Mouse (Mus musculus) bone marrow macrophage, adult 2 months (primary cell): Measurements from ENCODE around the gene Asb15. TPM values are rescaled to one million over a fixed set of nuclear protein-coding genes. Genes with fewer than 3 reads are reported as not detected.

Source experiments
- H3K27ac ChIP-seq: 2 replicates; pipeline ENCODE4 v1.5.1; 2012; ENCODE audit warnings: low read depth, low read length; ENCODE audit not compliant: insufficient read depth
- H3K4me1 ChIP-seq: 2 replicates; pipeline ENCODE4 v1.6.1; 2012; ENCODE audit warnings: low read length; ENCODE audit not compliant: control insufficient read depth, insufficient read depth
- H3K4me3 ChIP-seq: 2 replicates; pipeline ENCODE4 v1.5.1; 2012; ENCODE audit warnings: mild to moderate bottlenecking, low read length, moderate library complexity; ENCODE audit not compliant: insufficient read depth
- CTCF ChIP-seq: IDR thresholded peaks from 2 replicates; pipeline ENCODE4 v1.5.1; 2012; ENCODE audit warnings: low read depth, mild to moderate bottlenecking, low read length, moderate library complexity
- POLR2A ChIP-seq: IDR thresholded peaks from 2 replicates; pipeline ENCODE4 v1.6.1; 2012; ENCODE audit warnings: mild to moderate bottlenecking, low read depth, low read length, borderline replicate concordance
- polyA plus RNA-seq: library from polyadenylated mRNA; stranded (reverse); fragments of >200 nt; gene quantifications from 2 replicates; pipeline ENCODE4 v1.2.4, GENCODE M21; 2012; ENCODE audit not compliant: missing spikeins, insufficient read depth, insufficient read length

Gene Asb15
- polyA plus RNA-seq, 1 experiment = not detected

DNA sequence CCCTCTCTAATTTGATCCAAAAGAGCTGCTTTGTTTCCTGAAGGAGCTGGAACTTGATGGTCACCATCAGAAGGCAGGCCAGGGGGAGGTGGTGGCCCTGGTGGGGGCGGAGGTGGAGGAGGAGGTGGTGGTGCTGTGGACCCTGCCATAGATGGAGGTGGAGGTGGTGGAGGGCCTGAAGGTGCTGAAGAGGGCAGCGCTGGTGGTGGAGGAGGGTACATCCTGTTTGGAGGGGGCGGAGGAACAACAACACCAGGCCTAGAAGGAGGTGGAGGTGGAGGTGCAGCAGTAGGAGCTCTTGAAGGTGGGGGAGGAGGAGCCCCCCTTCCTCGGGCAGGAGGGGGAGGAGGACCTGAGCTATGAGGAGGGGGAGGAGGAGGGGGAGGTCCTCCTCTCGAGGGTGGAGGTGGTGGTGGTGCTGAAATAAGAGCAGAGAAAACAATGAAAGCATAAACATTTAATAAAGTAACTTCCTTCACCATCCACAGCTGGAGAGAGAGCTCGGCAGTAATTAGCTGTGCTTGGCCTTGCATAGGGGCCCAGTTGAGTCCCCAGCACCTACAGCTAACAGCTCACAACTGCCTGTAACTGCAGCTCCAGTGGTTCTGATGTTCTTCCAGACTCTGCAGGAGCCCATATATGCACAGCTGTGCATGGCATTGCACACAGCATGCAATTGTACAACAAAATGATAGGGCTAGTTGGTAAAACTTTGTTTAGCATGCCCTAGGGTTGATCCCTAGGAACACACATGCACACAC is 91.5 kb downstream of the Asb15 start:
- H3K4me3 ChIP-seq = no peak overlapping the region
- H3K27ac ChIP-seq = no peak overlapping the region
- TF ChIP-seq CTCF (no peak), POLR2A (no peak)
- H3K4me1 ChIP-seq = no peaks in the 10 kb centered on the region

DNA sequence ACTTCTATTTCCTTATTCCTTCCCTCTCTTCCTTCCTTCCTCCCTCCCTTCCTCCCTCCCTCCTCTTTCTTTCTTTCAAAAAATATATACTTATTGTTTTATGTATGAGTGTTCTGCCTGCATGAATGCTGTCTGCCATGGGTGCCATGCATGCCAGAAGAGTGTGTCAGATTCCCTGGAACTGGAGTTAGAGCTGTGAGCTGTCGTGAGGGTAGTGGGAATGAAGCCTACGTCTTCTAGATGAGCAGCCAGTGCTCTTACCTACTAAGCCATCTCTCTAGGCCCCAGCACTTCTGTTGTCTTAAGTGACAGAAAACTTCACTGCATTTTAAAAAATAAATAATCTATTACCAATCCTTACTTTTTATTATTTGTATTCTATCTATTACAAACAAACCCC is 93.0 kb downstream of the Asb15 start:
- H3K4me1 ChIP-seq = no peaks in the 10 kb centered on the region
- TF ChIP-seq POLR2A = no peak
- no peak for TF ChIP-seq CTCF
- no peak overlapping the region for H3K27ac ChIP-seq
- H3K4me3 ChIP-seq = no peak overlapping the region

DNA sequence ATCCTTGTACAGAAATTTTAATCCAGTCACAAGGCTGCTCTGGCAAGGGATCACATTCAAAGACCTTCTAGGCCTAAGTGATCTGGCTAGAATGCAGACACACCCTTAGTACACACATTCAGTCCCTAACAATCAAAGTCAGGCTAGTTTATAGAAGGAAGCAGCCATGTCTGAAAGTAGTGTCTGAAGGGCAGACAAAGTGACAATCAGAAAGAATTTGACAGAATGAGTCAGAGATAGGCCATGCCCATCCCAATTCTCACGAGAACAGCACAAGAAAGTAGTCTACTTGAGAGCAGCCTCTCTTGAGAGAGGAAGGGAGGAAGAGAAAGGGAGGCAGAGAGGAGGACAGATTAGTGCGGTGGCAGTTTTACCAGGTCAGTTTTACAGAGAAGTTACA is 94.2 kb downstream of the Asb15 start:
- Histone ChIP-seq H3K27ac (no peak overlapping the region), H3K4me3 (no peak overlapping the region), H3K4me1 (no peaks in the 10 kb centered on the region)
- TF ChIP-seq CTCF = no peak
- TF ChIP-seq POLR2A = no peak

Other genes starting within 250 kb of the Asb15 start
- gene Iqub, start 13.1 kb upstream of the Asb15 start, polyA plus RNA-seq = not detected in 2 replicates
- gene Ndufa5, start 131 bp upstream of the Asb15 start, polyA plus RNA-seq = 90.2 and 99.8 TPM in 2 replicates
- not detected in 2 replicates for gene Lmod2, start 69.6 kb downstream of the Asb15 start, polyA plus RNA-seq
- 18.5 and 18.7 TPM in 2 replicates for gene Wasl, start 136.9 kb downstream of the Asb15 start, polyA plus RNA-seq
- gene Hyal6, start 205.1 kb downstream of the Asb15 start, polyA plus RNA-seq = not detected in 2 replicates
- not detected in 2 replicates for gene Hyal4, start 220.2 kb downstream of the Asb15 start, polyA plus RNA-seq